Mouse (Mus musculus) thymus, adult 2 months (tissue): ENCODE data around the gene Grm4.

Source experiments
- CTCF ChIP-seq: fragments of 200-500 bp; IDR thresholded peaks from 2 replicates; pipeline ENCODE4 v1.5.1; 2012; ENCODE audit warnings: mild to moderate bottlenecking, control low read depth, low read length, moderate library complexity, borderline replicate concordance; ENCODE audit not compliant: control insufficient read depth, poor library complexity, insufficient read depth; ENCODE audit errors: extremely low read depth
- POLR2A ChIP-seq: fragments of 200-500 bp; IDR thresholded peaks from 2 replicates; pipeline ENCODE4 v1.6.1; 2012; ENCODE audit warnings: mild to moderate bottlenecking, low read length, control low read depth, moderate library complexity; ENCODE audit not compliant: control insufficient read depth, poor library complexity, insufficient read depth; ENCODE audit errors: extremely low read depth

- no peak for TF ChIP-seq POLR2A
- no peak for TF ChIP-seq CTCF
Observed at GRCm38 (mm10) chr17:27483571-27483970, 37.6 kb downstream of the Grm4 start.
